11 mouse cellular contexts compared by ENCODE assay signal in genomic region chr11:100980438-100980837, GRCm38 (mm10). TPM values are rescaled to one million over a fixed set of nuclear protein-coding genes. Genes with fewer than 3 reads are reported as not detected.
DNase-seq lines count a peak whose midpoint lies in the region; ATAC-seq and TF ChIP-seq lines count a peak whose summit lies in the region.
"Had no signal": no experiment of that assay in that cellular context is flagged by ENCODE, and none has a peak within 500 bp of the region (broad histone marks: within the 10 kb centered on the region; RNA-seq: fewer than 3 reads in every experiment).

No protein-coding gene starts in this region.

- no peaks in the 10 kb centered on the region for H3K36me3 ChIP-seq in hindbrain, embryonic 14.5 days (replicated peaks; ENCODE audit: control insufficient read depth, insufficient read depth)
- H3K36me3 ChIP-seq in hindbrain, embryonic 12.5 days, result no peaks in the 10 kb centered on the region
- H3K36me3 ChIP-seq in liver, embryonic 16.5 days (ENCODE audit: control insufficient read depth, insufficient read depth), result no peaks in the 10 kb centered on the region
- no peaks in the 10 kb centered on the region for H3K36me3 ChIP-seq in intestine, postnatal 0 days (ENCODE audit: control insufficient read depth, insufficient read depth)

- no peak overlapping the region for H3K4me2 ChIP-seq in hindbrain, embryonic 14.5 days (replicated peaks)
- no peak overlapping the region for H3K4me2 ChIP-seq in hindbrain, embryonic 12.5 days (replicated peaks)
- no peak overlapping the region for H3K4me2 ChIP-seq in liver, embryonic 16.5 days (ENCODE audit: low read depth, low read length)
- no peak overlapping the region for H3K4me2 ChIP-seq in intestine, postnatal 0 days (replicated peaks; ENCODE audit: low read depth)

- H3K4me1 ChIP-seq in hindbrain, embryonic 14.5 days (replicated peaks; ENCODE audit: control insufficient read depth, insufficient read depth, low read length), result no peaks in the 10 kb centered on the region
- H3K4me1 ChIP-seq in hindbrain, embryonic 12.5 days, result 0 out of 2 replicates have a peak, but pooled peaks cover 5% of the 10 kb centered on the region
- no peaks in the 10 kb centered on the region for H3K4me1 ChIP-seq in liver, embryonic 16.5 days (ENCODE audit: control insufficient read depth, low read depth, low read length)
- no peaks in the 10 kb centered on the region for H3K4me1 ChIP-seq in intestine, postnatal 0 days (replicated peaks; ENCODE audit: control insufficient read depth, insufficient read depth, low read length)

- no peak overlapping the region for H3K4me3 ChIP-seq in gastrocnemius, adult 2 months
- H3K4me3 ChIP-seq in hindbrain, embryonic 14.5 days (replicated peaks; ENCODE audit: low read length), result no peak overlapping the region
- no peak overlapping the region for H3K4me3 ChIP-seq in hindbrain, embryonic 12.5 days
- no peak overlapping the region for H3K4me3 ChIP-seq in liver, embryonic 16.5 days (ENCODE audit: low read depth, low read length)
- no peak overlapping the region for H3K4me3 ChIP-seq in intestine, postnatal 0 days (ENCODE audit: low read depth, low read length)
- H3K4me3 ChIP-seq: megakaryocyte, embryonic 14.5 days had no signal

- H3K9ac ChIP-seq in hindbrain, embryonic 14.5 days, result no peak overlapping the region
- no peak overlapping the region for H3K9ac ChIP-seq in hindbrain, embryonic 12.5 days
- no peak overlapping the region for H3K9ac ChIP-seq in liver, embryonic 16.5 days (ENCODE audit: low read depth, low read length)
- no peak overlapping the region for H3K9ac ChIP-seq in intestine, postnatal 0 days (ENCODE audit: low read depth, low read length)

- WGBS in hindbrain, embryonic 14.5 days, result 85% methylated on average over 1 of the region's 1 CpGs
- WGBS in hindbrain, embryonic 12.5 days, result 69% methylated on average over 1 of the region's 1 CpGs
- WGBS in liver, embryonic 16.5 days (ENCODE audit: insufficient replicate concordance), result 41% methylated on average over 1 of the region's 1 CpGs
- WGBS in intestine, postnatal 0 days, result 72% methylated on average over 1 of the region's 1 CpGs

- no peak for ATAC-seq in hindbrain, embryonic 14.5 days (ENCODE audit: low FRiP score)
- no peak for ATAC-seq in hindbrain, embryonic 12.5 days (ENCODE audit: low FRiP score)
- no peak for ATAC-seq in liver, embryonic 16.5 days (ENCODE audit: low read depth)
- no peak for ATAC-seq in intestine, postnatal 0 days

- no peaks in the 10 kb centered on the region for H3K9me3 ChIP-seq in hindbrain, embryonic 14.5 days (ENCODE audit: control insufficient read depth, low read length)
- no peaks in the 10 kb centered on the region for H3K9me3 ChIP-seq in hindbrain, embryonic 12.5 days (replicated peaks)
- no peaks in the 10 kb centered on the region for H3K9me3 ChIP-seq in liver, embryonic 16.5 days (replicated peaks; ENCODE audit: control insufficient read depth, low read length)
- no peaks in the 10 kb centered on the region for H3K9me3 ChIP-seq in intestine, postnatal 0 days (ENCODE audit: control insufficient read depth)
- H3K9me3 ChIP-seq: megakaryocyte, embryonic 14.5 days had no signal

- TF ChIP-seq CTCF in gastrocnemius, adult 2 months (IDR thresholded peaks at IDR 0.05), result no peak
- no peak for TF ChIP-seq CTCF in intestine, postnatal 0 days (IDR thresholded peaks at IDR 0.05; ENCODE audit: low read depth)

- peak overlapping the region; percentile 81 for H3K27ac ChIP-seq in gastrocnemius, adult 2 months
- 0 out of 2 replicates have a peak overlapping the region, but pooled peaks have one; percentile 14 for H3K27ac ChIP-seq in hindbrain, embryonic 14.5 days
- no peak overlapping the region for H3K27ac ChIP-seq in hindbrain, embryonic 12.5 days
- H3K27ac ChIP-seq in liver, embryonic 16.5 days (ENCODE audit: low read length), result peak overlapping the region; percentile 48
- peak overlapping the region; percentile 54; the same call in 1 of the 2 replicates for H3K27ac ChIP-seq in intestine, postnatal 0 days (ENCODE audit: low read depth, low read length)

- intact Hi-C loops in gastrocnemius, adult 2 months (cut with DNase I), result loop anchor here (5.0 kb wide), 1 partner anchor 192 kb away; the partner anchor contains the start of genes Cntnap1 and Plekhh3

- DNase-seq in gastrocnemius, adult 2 months, result no peak
- DNase-seq in gastrocnemius, postnatal 25 days, result no peak
- no peak for DNase-seq in hindbrain, embryonic 14.5 days (ENCODE audit: low spot score)
- DNase-seq in liver, result no peak
- no peak for DNase-seq in left cerebral cortex, adult 8-10 months (ENCODE audit: low spot score in 2 of 2)
- DNase-seq: cerebellum, adult 2 months; spleen, adult 18-20 months had no signal

- H3K27me3 ChIP-seq in hindbrain, embryonic 14.5 days (ENCODE audit: control insufficient read depth, insufficient read depth, low read length), result 0 out of 2 replicates have a peak, but pooled peaks cover 5% of the 10 kb centered on the region
- peaks cover 22% of the 10 kb centered on the region for H3K27me3 ChIP-seq in hindbrain, embryonic 12.5 days
- no peaks in the 10 kb centered on the region for H3K27me3 ChIP-seq in liver, embryonic 16.5 days (ENCODE audit: control insufficient read depth, insufficient read depth, low read depth, low read length)
- H3K27me3 ChIP-seq in intestine, postnatal 0 days (replicated peaks; ENCODE audit: control insufficient read depth, insufficient read depth, low read length), result no peaks in the 10 kb centered on the region
- H3K27me3 ChIP-seq: megakaryocyte, embryonic 14.5 days had no signal

RNA-seq across cellular contexts. Expression of gene Cavin1, which starts 9.8 kb away (rescaled TPM):
- total RNA-seq in gastrocnemius, adult 2 months (2021), result 100 to 1,000 TPM; 133 to 149 TPM
- total RNA-seq in gastrocnemius, postnatal 25 days (2021), result 100 to 1,000 TPM; 175 to 196 TPM
- 20.1 and 21.1 TPM in 2 replicates for polyA plus RNA-seq in hindbrain, embryonic 14.5 days (2014; fragmentation: Nextera tagmentation; extraction: Ambion mirVana)
- polyA plus RNA-seq in hindbrain, embryonic 12.5 days (2016; fragmentation: Nextera tagmentation; extraction: Ambion mirVana), result 51.4 and 63.2 TPM in 2 replicates
- 26.0 and 29.7 TPM in 2 replicates for polyA plus RNA-seq in liver, embryonic 16.5 days (2015; fragmentation: Nextera tagmentation; extraction: Ambion mirVana)
- 191 and 207 TPM in 2 replicates for polyA plus RNA-seq in intestine, postnatal 0 days (2015; fragmentation: Nextera tagmentation; extraction: Ambion mirVana)
- total RNA-seq in left cerebral cortex, adult 8-10 months (2022), result 10 to 100 TPM; 18.7 to 20.9 (median 20.8) TPM

RNA-seq across cellular contexts. Expression of gene Atp6v0a1, which starts 28.8 kb away (rescaled TPM):
- total RNA-seq in gastrocnemius, adult 2 months (2021), result 10 to 100 TPM; 59.6 to 65.2 TPM
- total RNA-seq in gastrocnemius, postnatal 25 days (2021), result 10 to 100 TPM; 56.9 to 60.0 TPM
- 143 and 152 TPM in 2 replicates for polyA plus RNA-seq in hindbrain, embryonic 14.5 days (2014; fragmentation: Nextera tagmentation; extraction: Ambion mirVana)
- 70.2 and 74.1 TPM in 2 replicates for polyA plus RNA-seq in hindbrain, embryonic 12.5 days (2016; fragmentation: Nextera tagmentation; extraction: Ambion mirVana)
- 47.5 and 49.9 TPM in 2 replicates for polyA plus RNA-seq in liver, embryonic 16.5 days (2015; fragmentation: Nextera tagmentation; extraction: Ambion mirVana)
- polyA plus RNA-seq in intestine, postnatal 0 days (2015; fragmentation: Nextera tagmentation; extraction: Ambion mirVana), result 62.1 and 67.2 TPM in 2 replicates
- total RNA-seq in left cerebral cortex, adult 8-10 months (2022), result 100 to 1,000 TPM; 407 to 438 (median 419) TPM

RNA-seq across cellular contexts. Expression of gene Stat3, which starts 41.1 kb away (rescaled TPM):
- 10 to 100 TPM; 40.6 to 44.2 TPM for total RNA-seq in gastrocnemius, adult 2 months (2021)
- total RNA-seq in gastrocnemius, postnatal 25 days (2021), result 10 to 100 TPM; 32.5 to 49.5 TPM
- 49.1 and 50.6 TPM in 2 replicates for polyA plus RNA-seq in hindbrain, embryonic 14.5 days (2014; fragmentation: Nextera tagmentation; extraction: Ambion mirVana)
- 41.4 and 47.4 TPM in 2 replicates for polyA plus RNA-seq in hindbrain, embryonic 12.5 days (2016; fragmentation: Nextera tagmentation; extraction: Ambion mirVana)
- 32.8 and 39.2 TPM in 2 replicates for polyA plus RNA-seq in liver, embryonic 16.5 days (2015; fragmentation: Nextera tagmentation; extraction: Ambion mirVana)
- polyA plus RNA-seq in intestine, postnatal 0 days (2015; fragmentation: Nextera tagmentation; extraction: Ambion mirVana), result 61.2 and 68.6 TPM in 2 replicates
- total RNA-seq in left cerebral cortex, adult 8-10 months (2022), result 10 to 100 TPM; 39.0 to 54.7 (median 46.3) TPM
